In genomic region chr3:136996381-136996895, GRCm38 (mm10) we compare ENCODE assay signal across 26 mouse cellular contexts.
DNase-seq lines count a peak whose midpoint lies in the region; ATAC-seq and TF ChIP-seq lines count a peak whose summit lies in the region.
"Had no signal": no experiment of that assay in that cellular context is flagged by ENCODE, and none has a peak within 500 bp of the region (broad histone marks: within the 10 kb centered on the region; RNA-seq: fewer than 3 reads in every experiment).

No protein-coding gene starts in this region.

- DNase-seq in layer of hippocampus, adult 2 months (ENCODE audit: low spot score in 2 of 2), result no peak
- no peak for DNase-seq in layer of hippocampus, adult 11-12 months (ENCODE audit: low spot score)
- peak; percentile 27 to 53 for DNase-seq in left cerebral cortex, postnatal 14 days (ENCODE audit: low spot score in 2 of 2)
- DNase-seq in left cerebral cortex, adult 11 months (ENCODE audit: low spot score), result no peak
- DNase-seq in 416B (ENCODE audit: low read depth), result peak; percentile 10
- DNase-seq: adrenal gland, adult 2 months; adrenal gland, postnatal 14 days; cerebellum, adult 11-12 months; cerebellum, adult 8-10 months; cerebellum, postnatal 10 days; cerebellum, postnatal 36 days; gastrocnemius, postnatal 25 days; heart, adult 18-20 months; heart, postnatal 10 days; heart, postnatal 36 days had no signal

- intact Hi-C loops in left cerebral cortex, postnatal 14 days (cut with DNase I), result no loop called here

- H3K4me1 ChIP-seq in cortical plate, adult 2 months (ENCODE audit: control insufficient read depth, insufficient read depth, low read length), result no peaks in the 10 kb centered on the region; the same call in 1 of the 2 replicates
- H3K4me1 ChIP-seq: forebrain, embryonic 10.5 days; forebrain, embryonic 13.5 days; heart, embryonic 12.5 days; heart, embryonic 15.5 days; hindbrain, embryonic 10.5 days; hindbrain, embryonic 13.5 days had no signal

- no peak for ATAC-seq in megakaryocyte-erythroid progenitor cell, adult 5-6 weeks (replicated peaks; ENCODE audit: low FRiP score, low TSS enrichment, poor library complexity, severe bottlenecking)
- ATAC-seq: CD4-positive, CD25-positive, alpha-beta regulatory T cell, adult 4 months; forebrain, embryonic 13.5 days; forebrain, embryonic 16.5 days; hindbrain, postnatal 0 days had no signal

- peak overlapping the region; percentile 83 for H3K27ac ChIP-seq in layer of hippocampus, adult 2 months
- H3K27ac ChIP-seq in cortical plate, adult 2 months (ENCODE audit: insufficient read depth, low read length), result peak overlapping the region; percentile 84; the same call in 1 of the 2 replicates
- H3K27ac ChIP-seq: forebrain, embryonic 10.5 days; forebrain, embryonic 13.5 days; heart, embryonic 15.5 days; hindbrain, embryonic 10.5 days; hindbrain, embryonic 13.5 days; hindbrain, postnatal 0 days had no signal

- TF ChIP-seq CTCF in layer of hippocampus, adult 2 months (conservative IDR thresholded peaks at IDR 0.05), result no peak
- TF ChIP-seq CTCF in cortical plate, adult 2 months (IDR thresholded peaks at IDR 0.05; ENCODE audit: extremely low read depth, insufficient read depth, low read length), result no peak

- no peak overlapping the region for H3K4me3 ChIP-seq in layer of hippocampus, adult 2 months
- H3K4me3 ChIP-seq in cortical plate, adult 2 months (ENCODE audit: insufficient read depth, low read length), result no peak overlapping the region
- H3K4me3 ChIP-seq: forebrain, embryonic 10.5 days; forebrain, embryonic 13.5 days; heart, embryonic 12.5 days; heart, embryonic 15.5 days; hindbrain, embryonic 10.5 days; hindbrain, embryonic 13.5 days had no signal

- no peak for TF ChIP-seq POLR2A in cortical plate, adult 2 months (IDR thresholded peaks at IDR 0.05; ENCODE audit: extremely low read depth, insufficient read depth, low read length)

Comparison
In these comparisons a context has a peak if more than half of its experiments do, and no peak if none do; other contexts are left out.
1. DNase-seq: peak in left cerebral cortex, postnatal 14 days (2 of 2) and 416B (single experiment); none in layer of hippocampus, adult 2 months (0 of 2), layer of hippocampus, adult 11-12 months (single experiment) and left cerebral cortex, adult 11 months (single experiment).